Mouse (Mus musculus): ENCODE measurements at regions not wholly inside any gene's neighbourhood (a gene's known extent, or its start where the extent isn't known, plus 50 kb on each side); places are given as distances from the start of the nearest gene placed in this dataset.

DNA sequence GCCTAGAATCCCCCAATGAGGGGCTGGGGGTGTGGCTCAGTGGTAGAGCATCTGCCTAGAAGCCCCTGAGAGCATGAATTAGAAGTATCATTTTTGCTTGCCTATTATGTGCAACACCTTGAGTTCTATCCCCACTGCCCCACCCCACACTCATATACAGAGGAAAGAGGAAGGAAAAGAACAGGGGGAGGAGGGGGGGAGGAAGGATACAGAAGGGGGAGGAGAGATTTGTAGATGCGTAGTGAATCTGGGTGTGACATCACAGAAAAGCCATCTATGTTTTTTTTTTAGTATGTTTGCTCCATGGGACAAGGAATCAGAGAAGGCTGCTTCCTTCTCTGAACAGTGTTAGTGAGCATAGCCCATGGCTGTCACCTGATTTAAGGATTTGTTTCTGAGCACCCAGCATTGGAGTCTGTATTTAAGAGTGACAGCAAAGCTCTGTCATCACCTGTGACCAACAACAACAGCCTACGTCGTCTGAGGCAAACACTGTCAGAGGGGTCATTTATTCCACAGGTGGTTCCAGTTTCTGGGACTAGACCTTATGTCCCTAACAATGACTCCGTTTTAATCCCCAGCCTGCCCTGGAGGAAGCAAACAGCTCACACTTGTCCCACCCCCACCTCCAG, 115.0 kb upstream of the Card11 start:
- no peak overlapping the region for H3K4me3 ChIP-seq (ENCODE audit: inconsistent target)
- no peaks in the 10 kb centered on the region for H3K79me2 ChIP-seq (ENCODE audit: inconsistent target)
- H3K27ac ChIP-seq, result no peak overlapping the region
- no peaks in the 10 kb centered on the region for H3K36me3 ChIP-seq (ENCODE audit: inconsistent target)
- 89% methylated on average over 3 of the region's 4 CpGs for WGBS (ENCODE audit: missing documents)

DNA sequence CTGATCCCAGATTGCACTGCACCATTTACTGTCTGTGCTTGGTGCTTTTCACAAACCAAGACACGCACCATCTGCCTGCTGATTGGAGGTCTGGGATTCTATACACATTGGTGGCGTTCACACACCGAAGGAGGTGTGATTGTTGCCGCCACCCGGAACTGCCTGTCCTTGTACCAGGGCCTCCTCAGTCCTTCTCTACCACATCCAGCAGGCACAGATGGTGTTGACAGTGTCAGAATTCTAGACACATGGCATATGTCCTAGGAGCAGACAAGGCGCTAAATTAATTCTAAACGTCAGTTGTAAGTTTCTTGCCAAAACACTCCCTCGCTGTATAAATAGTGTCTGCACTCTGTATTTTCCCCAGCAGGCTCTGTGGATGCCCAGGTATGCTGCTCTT, 115.6 kb upstream of the Card11 start:
- Histone ChIP-seq H3K79me2 (ENCODE audit: inconsistent target) (no peaks in the 10 kb centered on the region), H3K4me3 (ENCODE audit: inconsistent target) (no peak overlapping the region), H3K36me3 (ENCODE audit: inconsistent target) (no peaks in the 10 kb centered on the region), H3K27ac (no peak overlapping the region)
- WGBS (ENCODE audit: missing documents), result 94% methylated on average over 8 of the region's 8 CpGs

GRCm38 (mm10) chr5:141125870-141126269, 115.4 kb upstream of the Sdk1 start:
- no peaks in the 10 kb centered on the region for H3K36me3 ChIP-seq (ENCODE audit: inconsistent target)
- no peak overlapping the region for H3K4me3 ChIP-seq (ENCODE audit: inconsistent target)
- H3K27ac ChIP-seq, result no peak overlapping the region
- no peaks in the 10 kb centered on the region for H3K79me2 ChIP-seq (ENCODE audit: inconsistent target)
- WGBS (ENCODE audit: missing documents), result 89% methylated on average over 7 of the region's 7 CpGs

- Histone ChIP-seq H3K79me2 (ENCODE audit: inconsistent target) (no peaks in the 10 kb centered on the region), H3K4me3 (ENCODE audit: inconsistent target) (no peak overlapping the region), H3K27ac (no peak overlapping the region), H3K36me3 (ENCODE audit: inconsistent target) (no peaks in the 10 kb centered on the region)
- 92% methylated on average over 7 of the region's 7 CpGs for WGBS (ENCODE audit: missing documents)
Measured at GRCm38 (mm10) chr5:141126536-141126935, 114.8 kb upstream of the Sdk1 start.

DNA sequence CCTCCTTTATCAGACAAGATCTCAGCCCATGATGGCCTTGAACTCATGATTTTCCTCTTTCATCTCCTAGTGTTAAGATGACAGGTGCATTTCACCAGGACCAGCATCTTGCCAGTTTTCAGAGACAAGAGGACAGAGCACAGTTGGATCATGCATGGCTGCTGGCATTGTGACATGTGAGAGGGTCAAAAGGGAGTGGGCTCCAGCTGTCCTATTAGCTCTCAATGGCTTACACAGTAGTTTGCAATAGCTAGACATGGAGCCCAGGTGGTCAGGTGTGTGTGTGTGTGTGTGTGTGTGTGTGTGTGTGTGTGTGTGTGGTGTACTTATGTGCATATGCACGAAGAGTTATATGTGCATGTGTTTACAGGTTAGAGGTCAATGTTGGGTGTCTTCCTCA, 110.3 kb upstream of the Sdk1 start:
- WGBS (ENCODE audit: missing documents), result 89% methylated on average over 1 of the region's 1 CpGs
- H3K4me3 ChIP-seq (ENCODE audit: inconsistent target), result no peak overlapping the region
- H3K36me3 ChIP-seq (ENCODE audit: inconsistent target), result no peaks in the 10 kb centered on the region
- no peak overlapping the region for H3K27ac ChIP-seq
- H3K79me2 ChIP-seq (ENCODE audit: inconsistent target), result no peaks in the 10 kb centered on the region

DNA sequence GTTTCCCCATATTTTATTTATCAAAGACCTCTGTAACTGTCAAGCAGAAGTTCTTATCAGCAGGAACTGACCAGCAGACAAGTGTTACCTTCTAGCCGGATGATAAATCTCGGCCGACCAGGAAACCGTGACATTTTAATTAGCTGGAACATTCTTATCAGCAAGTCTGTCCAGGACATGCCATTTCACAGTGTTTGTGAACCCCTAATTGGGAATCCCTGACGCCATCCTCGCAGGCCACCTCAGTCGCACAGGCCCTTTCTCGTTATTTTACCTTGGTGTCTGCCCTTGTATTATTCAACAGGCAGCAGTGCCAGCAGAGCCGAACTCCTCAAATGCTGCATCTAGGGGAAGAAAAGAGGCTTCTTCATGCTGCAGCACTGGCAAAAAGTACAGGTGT, 109.4 kb upstream of the Sdk1 start:
- Histone ChIP-seq H3K36me3 (ENCODE audit: inconsistent target) (no peaks in the 10 kb centered on the region), H3K27ac (no peak overlapping the region), H3K4me3 (ENCODE audit: inconsistent target) (no peak overlapping the region), H3K79me2 (ENCODE audit: inconsistent target) (no peaks in the 10 kb centered on the region)
- WGBS (ENCODE audit: missing documents), result 11% methylated on average over 9 of the region's 9 CpGs

- Histone ChIP-seq H3K79me2 (ENCODE audit: inconsistent target) (no peaks in the 10 kb centered on the region), H3K27ac (no peak overlapping the region), H3K4me3 (ENCODE audit: inconsistent target) (no peak overlapping the region), H3K36me3 (ENCODE audit: inconsistent target) (no peaks in the 10 kb centered on the region)
- WGBS (ENCODE audit: missing documents), result 91% methylated on average over 4 of the region's 4 CpGs
Measured at GRCm38 (mm10) chr5:141136239-141136638, 105.1 kb upstream of the Sdk1 start.

GRCm38 (mm10) chr5:141137716-141138115, 103.6 kb upstream of the Sdk1 start:
- WGBS (ENCODE audit: missing documents), result 85% methylated on average over 3 of the region's 3 CpGs
- Histone ChIP-seq H3K27ac (no peak overlapping the region), H3K79me2 (ENCODE audit: inconsistent target) (no peaks in the 10 kb centered on the region), H3K4me3 (ENCODE audit: inconsistent target) (no peak overlapping the region), H3K36me3 (ENCODE audit: inconsistent target) (no peaks in the 10 kb centered on the region)

GRCm38 (mm10) chr5:141138771-141139360, 102.4 kb upstream of the Sdk1 start:
- H3K4me3 ChIP-seq (ENCODE audit: inconsistent target), result no peak overlapping the region
- no peaks in the 10 kb centered on the region for H3K36me3 ChIP-seq (ENCODE audit: inconsistent target)
- H3K79me2 ChIP-seq (ENCODE audit: inconsistent target), result no peaks in the 10 kb centered on the region
- WGBS (ENCODE audit: missing documents), result 71% methylated on average over 12 of the region's 12 CpGs
- H3K27ac ChIP-seq, result no peak overlapping the region

- 89% methylated on average over 13 of the region's 14 CpGs for WGBS (ENCODE audit: missing documents)
- Histone ChIP-seq H3K27ac (no peak overlapping the region), H3K4me3 (ENCODE audit: inconsistent target) (no peak overlapping the region), H3K36me3 (ENCODE audit: inconsistent target) (no peaks in the 10 kb centered on the region), H3K79me2 (ENCODE audit: inconsistent target) (no peaks in the 10 kb centered on the region)
Measured at GRCm38 (mm10) chr5:141139361-141139912, 101.9 kb upstream of the Sdk1 start.

DNA sequence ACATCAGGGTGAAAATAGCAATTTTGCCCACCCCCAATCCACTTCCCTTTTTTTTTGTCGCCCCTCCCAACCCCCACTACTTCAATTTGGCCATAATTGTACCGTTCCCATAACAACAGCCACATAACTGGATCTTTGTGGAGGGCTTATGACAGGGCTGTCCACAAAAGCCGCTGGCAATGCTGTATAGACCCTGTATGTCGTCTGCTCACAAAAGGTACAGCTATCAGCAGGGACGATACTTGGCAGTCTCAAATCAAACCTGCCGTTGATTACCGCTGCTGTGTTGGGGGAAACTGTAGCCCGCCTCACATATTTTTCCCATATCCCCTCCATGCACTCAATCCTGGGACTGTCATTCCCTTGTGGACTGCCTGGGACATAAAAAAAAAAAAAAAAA, 80.9 kb upstream of the Sdk1 start:
- H3K4me3 ChIP-seq (ENCODE audit: inconsistent target), result no peak overlapping the region
- H3K79me2 ChIP-seq (ENCODE audit: inconsistent target), result no peaks in the 10 kb centered on the region
- 58% methylated on average over 7 of the region's 8 CpGs for WGBS (ENCODE audit: missing documents)
- no peaks in the 10 kb centered on the region for H3K36me3 ChIP-seq (ENCODE audit: inconsistent target)
- H3K27ac ChIP-seq, result no peak overlapping the region

DNA sequence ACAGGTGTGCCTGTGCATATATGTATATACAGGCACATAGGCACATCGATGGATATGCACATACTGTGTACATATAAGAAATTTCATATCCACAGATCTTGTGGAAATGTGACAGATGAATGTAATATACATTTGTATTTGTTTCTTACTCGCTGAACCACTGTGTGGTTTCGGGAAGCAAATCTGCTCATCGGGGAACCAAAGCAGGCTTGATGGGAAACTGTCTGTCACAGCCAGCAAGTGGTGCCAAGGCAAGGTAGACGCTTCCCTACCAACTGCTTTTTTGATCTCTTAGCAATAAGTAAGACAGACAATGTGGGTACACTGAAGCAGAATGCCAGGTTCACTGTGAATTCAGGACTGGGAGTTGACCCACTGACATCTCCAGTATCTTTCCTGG, 80.3 kb upstream of the Sdk1 start:
- Histone ChIP-seq H3K4me3 (ENCODE audit: inconsistent target) (no peak overlapping the region), H3K27ac (no peak overlapping the region)
- WGBS (ENCODE audit: missing documents), result 87% methylated on average over 5 of the region's 5 CpGs

DNA sequence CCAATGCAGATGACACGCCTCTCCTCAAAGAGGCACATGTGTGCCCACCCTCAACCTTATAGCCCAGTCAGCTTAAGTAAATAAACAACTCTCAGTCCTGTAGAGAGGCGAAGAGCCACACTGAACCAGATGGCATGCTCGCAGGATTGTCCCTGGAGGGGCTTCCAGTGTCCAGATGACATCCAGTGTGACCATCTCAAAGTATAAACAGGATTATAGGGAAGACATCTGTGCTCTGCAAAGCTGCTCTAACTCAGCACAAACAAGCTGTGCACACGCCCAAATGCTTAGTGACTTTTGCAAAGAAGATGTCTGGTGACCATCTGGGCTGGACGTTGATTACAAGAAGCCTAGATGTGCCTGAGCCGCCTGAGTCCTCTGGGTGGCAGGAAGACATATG, 58.8 kb upstream of the Sdk1 start:
- 89% methylated on average over 6 of the region's 6 CpGs for WGBS (ENCODE audit: missing documents)
- no peaks in the 10 kb centered on the region for H3K36me3 ChIP-seq (ENCODE audit: inconsistent target)
- H3K27ac ChIP-seq, result no peak overlapping the region
- no peak overlapping the region for H3K4me3 ChIP-seq (ENCODE audit: inconsistent target)
- no peaks in the 10 kb centered on the region for H3K79me2 ChIP-seq (ENCODE audit: inconsistent target)

More for the DNA sequence above, 80.3 kb upstream of the Sdk1 start:
- Histone ChIP-seq H3K36me3 (ENCODE audit: inconsistent target) (no peaks in the 10 kb centered on the region), H3K79me2 (ENCODE audit: inconsistent target) (no peaks in the 10 kb centered on the region)

DNA sequence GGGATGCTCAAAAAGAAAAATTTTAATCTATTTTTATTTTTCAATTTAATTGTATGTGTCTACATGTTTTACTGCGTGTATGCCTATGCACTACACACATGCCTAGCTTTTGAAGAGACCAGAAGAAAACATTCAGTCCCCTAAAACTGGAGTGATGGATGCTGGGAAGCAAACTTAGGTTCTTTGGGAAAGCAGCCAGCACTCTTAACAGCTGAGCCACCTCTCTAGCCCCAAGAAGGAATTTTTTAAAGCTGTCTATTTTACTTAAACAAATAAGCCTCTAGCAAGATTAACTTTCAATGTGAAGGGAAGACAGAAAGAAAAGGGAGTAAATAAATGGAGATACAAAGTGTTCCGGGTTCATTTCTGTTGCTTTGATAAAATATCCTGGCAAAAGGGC, 52.3 kb upstream of the Sdk1 start:
- 96% methylated on average over 2 of the region's 2 CpGs for WGBS (ENCODE audit: missing documents)
- H3K27ac ChIP-seq, result no peak overlapping the region
- H3K4me3 ChIP-seq (ENCODE audit: inconsistent target), result no peak overlapping the region
- H3K36me3 ChIP-seq (ENCODE audit: inconsistent target), result no peaks in the 10 kb centered on the region
- no peaks in the 10 kb centered on the region for H3K79me2 ChIP-seq (ENCODE audit: inconsistent target)
